Mouse (Mus musculus) CH12.LX (cell line): ENCODE measurements around the gene Arhgap28. TPM values are rescaled to one million over a fixed set of nuclear protein-coding genes. Genes with fewer than 3 reads are reported as not detected.

Source experiments
- DNase-seq: peaks from one replicate; pipeline ENCODE4 v3.0.0-alpha.2; 2013; ENCODE audit errors: extremely low read depth
- H3K27ac ChIP-seq: 2 replicates; pipeline ENCODE4 v1.5.1; 2012; ENCODE audit warnings: low read depth, mild to moderate bottlenecking, control low read depth, moderate library complexity; ENCODE audit not compliant: insufficient read depth
- H3K27me3 ChIP-seq: replicated peaks from 2 replicates; pipeline ENCODE3; 2012; ENCODE audit warnings: inconsistent platforms
- H3K36me3 ChIP-seq, 2 experiments: replicated peaks in 1 of 2; 2 replicates each; pipeline versions ENCODE3 to v1.6.1; 2012; ENCODE audit warnings: inconsistent platforms in 1 of 2, low read length in 1 of 2, mild to moderate bottlenecking in 1 of 2, mixed read lengths in 1 of 2, moderate library complexity in 1 of 2; ENCODE audit not compliant: control insufficient read depth in 1 of 2, insufficient read depth in 1 of 2
- H3K4me1 ChIP-seq, 2 experiments: 2 replicates each; pipeline ENCODE4 v1.6.1; 2012; ENCODE audit warnings: inconsistent platforms in 1 of 2, moderate library complexity in 1 of 2; ENCODE audit not compliant: insufficient read depth in 2 of 2, control insufficient read depth in 1 of 2
- H3K4me2 ChIP-seq: 2 replicates; pipeline ENCODE4 v1.6.1; 2012; ENCODE audit warnings: low read depth, mild to moderate bottlenecking, control low read depth; ENCODE audit not compliant: poor library complexity, insufficient read depth, severe bottlenecking
- H3K4me3 ChIP-seq, 3 experiments: fragments of 150-350 bp in 1 of 3; sonication (generic) in 1 of 3; replicated peaks in 1 of 3; 2 replicates each; pipeline versions ENCODE3 to v1.5.1; 2011 to 2012; ENCODE audit warnings: low read depth in 2 of 3, low read length in 2 of 3, mild to moderate bottlenecking in 2 of 3, moderate library complexity in 2 of 3, control low read depth in 1 of 3, improper control_type of control experiment in 1 of 3, inconsistent platforms in 1 of 3, mixed read lengths in 1 of 3; ENCODE audit not compliant: poor library complexity in 1 of 3
- H3K79me2 ChIP-seq: replicated peaks from 2 replicates; pipeline ENCODE4 v1.6.1; 2012; ENCODE audit warnings: mild to moderate bottlenecking, moderate library complexity; ENCODE audit not compliant: control insufficient read depth, poor library complexity, insufficient read depth, severe bottlenecking; ENCODE audit errors: extremely low read depth
- H3K9ac ChIP-seq: 2 replicates; pipeline ENCODE4 v1.6.1; 2012; ENCODE audit warnings: low read depth, mild to moderate bottlenecking, control low read depth, moderate library complexity; ENCODE audit not compliant: insufficient read depth
- H3K9me3 ChIP-seq: replicated peaks from 2 replicates; pipeline ENCODE3; 2012; ENCODE audit warnings: low read length, inconsistent platforms, mixed read lengths
- E2F4 ChIP-seq: IDR thresholded peaks from 2 replicates; pipeline ENCODE4 v1.6.1; 2011; ENCODE audit warnings: low read depth, low read length, improper control_type of control experiment; ENCODE audit not compliant: insufficient replicate concordance
- NELFE ChIP-seq: IDR thresholded peaks from 2 replicates; pipeline ENCODE4 v1.6.1; 2011; ENCODE audit warnings: low read depth, low read length, improper control_type of control experiment
- ZMIZ1 ChIP-seq: IDR thresholded peaks from 2 replicates; pipeline ENCODE4 v1.6.1; 2012; ENCODE audit warnings: low read depth, mild to moderate bottlenecking, inconsistent platforms, low read length, improper control_type of control experiment
- dilution Hi-C: fragments of 300-500 bp; cut with MboI; formaldehyde crosslinking; loops from 2 replicates; pipeline ENCODE4 v1.14.3; 2020; ENCODE audit warnings: low sequenced_read_pairs; ENCODE audit not compliant: extremely low pct_unique_long_range_greater_than_20kb, extremely low pct_ligation_motif_present
- in situ Hi-C: fragments of 300-500 bp; cut with MboI; formaldehyde crosslinking; loops from 3 replicates; pipeline ENCODE4 v1.14.3; 2019; ENCODE audit warnings: low sequenced_read_pairs, low pct_ligation_motif_present, low pct_unique_long_range_greater_than_20kb, mixed read lengths
- polyA plus RNA-seq: library from polyadenylated mRNA; unstranded; fragments of >175 nt; gene quantifications from 2 replicates; pipeline ENCODE4 v1.2.1, GENCODE M21; 2012; ENCODE audit warnings: low read depth; ENCODE audit not compliant: insufficient read length
- total RNA-seq, 2 experiments: library from RNA; depleted of rRNA; stranded (reverse); fragments of 300-350 nt in 1 of 2; fragments of >200 nt in 1 of 2; gene quantifications; 2 replicates each; pipeline ENCODE4 v1.2.3; 2012 to 2014

Gene Arhgap28
- total and polyA plus RNA-seq, 3 experiments, result not detected

GRCm38 (mm10) chr17:67809171-67809570 is 194.7 kb downstream of the Arhgap28 start:
- TF ChIP-seq ZMIZ1, result no peak
- TF ChIP-seq E2F4, result no peak
- no peak for TF ChIP-seq NELFE
- dilution Hi-C loops (no loop called here), in situ Hi-C loops (no loop called here)
- Histone ChIP-seq H3K79me2 (no peaks in the 10 kb centered on the region), H3K9ac (no peak overlapping the region), H3K27ac (no peak overlapping the region), H3K4me2 (no peak overlapping the region), H3K4me1 (no peaks in the 10 kb centered on the region), H3K9me3 (peaks cover 89% of the 10 kb centered on the region), H3K36me3 (no peaks in the 10 kb centered on the region), H3K4me3 (no peak overlapping the region), H3K27me3 (no peaks in the 10 kb centered on the region)
- no peak for DNase-seq
